Mouse (Mus musculus) erythroblast, embryonic 14.5 days (primary cell): ENCODE results near the gene Lamtor1.

Experiments used
- GATA1 ChIP-seq: IDR thresholded peaks from 2 replicates; pipeline ENCODE4 v1.6.1; 2012; ENCODE audit warnings: low read length, inconsistent platforms, mixed read lengths
- TAL1 ChIP-seq: IDR thresholded peaks from 3 replicates; pipeline ENCODE4 v1.6.1; 2012; ENCODE audit warnings: low read length, inconsistent platforms, mixed read lengths

DNA sequence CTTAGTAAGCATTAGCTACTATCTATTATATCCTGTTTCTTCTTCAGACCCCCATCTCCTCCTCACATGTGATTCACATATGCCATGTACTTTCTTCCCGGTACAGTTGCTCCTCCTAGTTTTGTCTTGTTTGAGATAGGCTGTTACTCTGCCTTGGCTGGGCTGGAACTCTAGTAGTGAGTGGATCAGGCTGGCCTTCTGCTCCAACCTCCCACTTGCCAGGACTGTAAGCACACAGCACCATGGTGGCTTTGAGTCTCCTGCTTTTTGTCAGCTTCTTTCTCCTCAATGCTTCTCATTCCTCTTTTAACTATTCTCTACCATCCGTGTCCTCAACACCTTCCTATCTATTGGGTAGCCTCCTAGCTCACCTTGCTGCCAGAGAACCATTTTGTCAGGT lies 63.0 kb downstream of the Lamtor1 start:
- TF ChIP-seq GATA1 = no peak
- no peak for TF ChIP-seq TAL1
